Mouse (Mus musculus) CH12.LX (cell line): ENCODE measurements around the gene Uggt2. TPM values are rescaled to one million over a fixed set of nuclear protein-coding genes. Genes with fewer than 3 reads are reported as not detected.

Experiments
- DNase-seq: peaks from one replicate; pipeline ENCODE4 v3.0.0-alpha.2; 2013; ENCODE audit errors: extremely low read depth
- H3K27ac ChIP-seq: 2 replicates; pipeline ENCODE4 v1.5.1; 2012; ENCODE audit warnings: low read depth, mild to moderate bottlenecking, control low read depth, moderate library complexity; ENCODE audit not compliant: insufficient read depth
- H3K27me3 ChIP-seq: replicated peaks from 2 replicates; pipeline ENCODE3; 2012; ENCODE audit warnings: inconsistent platforms
- H3K36me3 ChIP-seq, 2 experiments: replicated peaks in 1 of 2; 2 replicates each; pipeline versions ENCODE3 to v1.6.1; 2012; ENCODE audit warnings: inconsistent platforms in 1 of 2, low read length in 1 of 2, mild to moderate bottlenecking in 1 of 2, mixed read lengths in 1 of 2, moderate library complexity in 1 of 2; ENCODE audit not compliant: control insufficient read depth in 1 of 2, insufficient read depth in 1 of 2
- H3K4me1 ChIP-seq, 2 experiments: 2 replicates each; pipeline ENCODE4 v1.6.1; 2012; ENCODE audit warnings: inconsistent platforms in 1 of 2, moderate library complexity in 1 of 2; ENCODE audit not compliant: insufficient read depth in 2 of 2, control insufficient read depth in 1 of 2
- H3K4me2 ChIP-seq: 2 replicates; pipeline ENCODE4 v1.6.1; 2012; ENCODE audit warnings: low read depth, mild to moderate bottlenecking, control low read depth; ENCODE audit not compliant: poor library complexity, insufficient read depth, severe bottlenecking
- H3K4me3 ChIP-seq, 3 experiments: fragments of 150-350 bp in 1 of 3; sonication (generic) in 1 of 3; replicated peaks in 1 of 3; 2 replicates each; pipeline versions ENCODE3 to v1.5.1; 2011 to 2012; ENCODE audit warnings: low read depth in 2 of 3, low read length in 2 of 3, mild to moderate bottlenecking in 2 of 3, moderate library complexity in 2 of 3, control low read depth in 1 of 3, improper control_type of control experiment in 1 of 3, inconsistent platforms in 1 of 3, mixed read lengths in 1 of 3; ENCODE audit not compliant: poor library complexity in 1 of 3
- H3K79me2 ChIP-seq: replicated peaks from 2 replicates; pipeline ENCODE4 v1.6.1; 2012; ENCODE audit warnings: mild to moderate bottlenecking, moderate library complexity; ENCODE audit not compliant: control insufficient read depth, poor library complexity, insufficient read depth, severe bottlenecking; ENCODE audit errors: extremely low read depth
- H3K9ac ChIP-seq: 2 replicates; pipeline ENCODE4 v1.6.1; 2012; ENCODE audit warnings: low read depth, mild to moderate bottlenecking, control low read depth, moderate library complexity; ENCODE audit not compliant: insufficient read depth
- H3K9me3 ChIP-seq: replicated peaks from 2 replicates; pipeline ENCODE3; 2012; ENCODE audit warnings: low read length, inconsistent platforms, mixed read lengths
- BHLHE40 ChIP-seq: IDR thresholded peaks from 2 replicates; pipeline ENCODE4 v1.6.1; 2011; ENCODE audit warnings: mild to moderate bottlenecking, low read depth, low read length, improper control_type of control experiment
- CHD1 ChIP-seq: IDR thresholded peaks from 2 replicates; pipeline ENCODE4 v1.6.1; 2012; ENCODE audit warnings: low read depth, low read length, improper control_type of control experiment, inconsistent platforms
- CHD2 ChIP-seq: IDR thresholded peaks from 2 replicates; pipeline ENCODE4 v1.6.1; 2011; ENCODE audit warnings: low read length, improper control_type of control experiment
- E2F4 ChIP-seq: IDR thresholded peaks from 2 replicates; pipeline ENCODE4 v1.6.1; 2011; ENCODE audit warnings: low read depth, low read length, improper control_type of control experiment; ENCODE audit not compliant: insufficient replicate concordance
- ELF1 ChIP-seq: IDR thresholded peaks from 2 replicates; pipeline ENCODE4 v1.6.1; 2014; ENCODE audit warnings: low read depth, mild to moderate bottlenecking, inconsistent platforms, low read length, improper control_type of control experiment
- ETS1 ChIP-seq: conservative IDR thresholded peaks from 2 replicates; pipeline ENCODE4 v1.6.1; 2012; ENCODE audit warnings: low read depth, mild to moderate bottlenecking, inconsistent platforms, low read length, improper control_type of control experiment, moderate library complexity
- GABPA ChIP-seq: IDR thresholded peaks from 2 replicates; pipeline ENCODE4 v1.6.1; 2012; ENCODE audit warnings: low read depth, low read length, improper control_type of control experiment, inconsistent platforms; ENCODE audit not compliant: insufficient replicate concordance
- IRF4 ChIP-seq: IDR thresholded peaks from 2 replicates; pipeline ENCODE4 v1.6.1; 2014; ENCODE audit warnings: low read depth, mild to moderate bottlenecking, inconsistent platforms, low read length, improper control_type of control experiment
- JUN ChIP-seq: IDR thresholded peaks from 2 replicates; pipeline ENCODE4 v1.6.1; 2011; ENCODE audit warnings: low read depth, mild to moderate bottlenecking, low read length, improper control_type of control experiment, moderate library complexity; ENCODE audit not compliant: insufficient read depth
- JUND ChIP-seq: conservative IDR thresholded peaks from 2 replicates; pipeline ENCODE4 v1.6.1; 2011; ENCODE audit warnings: low read depth, low read length, improper control_type of control experiment
- MAFK ChIP-seq: IDR thresholded peaks from 2 replicates; pipeline ENCODE4 v1.6.1; 2011; ENCODE audit warnings: low read length, improper control_type of control experiment; ENCODE audit not compliant: insufficient replicate concordance
- MAX ChIP-seq: IDR thresholded peaks from 2 replicates; pipeline ENCODE4 v1.6.1; 2011; ENCODE audit warnings: low read length, improper control_type of control experiment
- MAZ ChIP-seq: IDR thresholded peaks from 2 replicates; pipeline ENCODE4 v1.6.1; 2012; ENCODE audit warnings: low read depth, mild to moderate bottlenecking, inconsistent platforms, low read length, improper control_type of control experiment, moderate library complexity
- MEF2A ChIP-seq: IDR thresholded peaks from 2 replicates; pipeline ENCODE4 v1.6.1; 2014; ENCODE audit warnings: low read depth, mild to moderate bottlenecking, inconsistent platforms, low read length, improper control_type of control experiment, borderline replicate concordance
- MYC ChIP-seq: IDR thresholded peaks from 2 replicates; pipeline ENCODE4 v1.6.1; 2011; ENCODE audit warnings: low read depth, mild to moderate bottlenecking, improper control_type of control experiment, low read length
- NRF1 ChIP-seq: IDR thresholded peaks from 2 replicates; pipeline ENCODE4 v1.6.1; 2014; ENCODE audit warnings: low read depth, mild to moderate bottlenecking, inconsistent platforms, low read length, improper control_type of control experiment, moderate library complexity
- POLR2A ChIP-seq: IDR thresholded peaks from 2 replicates; pipeline ENCODE4 v1.6.1; 2011; ENCODE audit warnings: low read depth, mild to moderate bottlenecking, improper control_type of control experiment, low read length
- POLR2AphosphoS2 ChIP-seq: IDR thresholded peaks from 2 replicates; pipeline ENCODE4 v1.6.1; 2011; ENCODE audit warnings: low read depth, low read length, improper control_type of control experiment
- RAD21 ChIP-seq: IDR thresholded peaks from 2 replicates; pipeline ENCODE4 v1.6.1; 2011; ENCODE audit warnings: low read depth, mild to moderate bottlenecking, low read length, improper control_type of control experiment, moderate library complexity
- RCOR1 ChIP-seq: conservative IDR thresholded peaks from 2 replicates; pipeline ENCODE4 v1.6.1; 2012; ENCODE audit warnings: low read depth, mild to moderate bottlenecking, inconsistent platforms, low read length, improper control_type of control experiment
- SIN3A ChIP-seq: IDR thresholded peaks from 2 replicates; pipeline ENCODE4 v1.6.1; 2012; ENCODE audit warnings: low read length, improper control_type of control experiment, inconsistent platforms
- SMC3 ChIP-seq: IDR thresholded peaks from 2 replicates; pipeline ENCODE4 v1.6.1; 2011; ENCODE audit warnings: low read depth, low read length, improper control_type of control experiment
- TBP ChIP-seq: conservative IDR thresholded peaks from 2 replicates; pipeline ENCODE4 v1.6.1; 2011; ENCODE audit warnings: low read depth, low read length, improper control_type of control experiment
- TCF12 ChIP-seq: IDR thresholded peaks from 2 replicates; pipeline ENCODE4 v1.6.1; 2014; ENCODE audit warnings: low read depth, mild to moderate bottlenecking, inconsistent platforms, low read length, improper control_type of control experiment
- UBTF ChIP-seq: IDR thresholded peaks from 2 replicates; pipeline ENCODE4 v1.6.1; 2012; ENCODE audit warnings: low read depth, mild to moderate bottlenecking, inconsistent platforms, low read length, improper control_type of control experiment, moderate library complexity
- USF1 ChIP-seq: IDR thresholded peaks from 2 replicates; pipeline ENCODE4 v1.6.1; 2014; ENCODE audit warnings: low read depth, mild to moderate bottlenecking, inconsistent platforms, low read length, improper control_type of control experiment
- ZC3H11A ChIP-seq: IDR thresholded peaks from 2 replicates; pipeline ENCODE4 v1.6.1; 2012; ENCODE audit warnings: low read depth, mild to moderate bottlenecking, inconsistent platforms, low read length, improper control_type of control experiment
- ZKSCAN1 ChIP-seq: IDR thresholded peaks from 2 replicates; pipeline ENCODE4 v1.6.1; 2012; ENCODE audit warnings: low read depth, inconsistent platforms, low read length, improper control_type of control experiment, borderline replicate concordance
- ZMIZ1 ChIP-seq: IDR thresholded peaks from 2 replicates; pipeline ENCODE4 v1.6.1; 2012; ENCODE audit warnings: low read depth, mild to moderate bottlenecking, inconsistent platforms, low read length, improper control_type of control experiment
- ZNF384 ChIP-seq: IDR thresholded peaks from 2 replicates; pipeline ENCODE4 v1.6.1; 2012; ENCODE audit warnings: low read depth, low read length, improper control_type of control experiment, inconsistent platforms
- dilution Hi-C: fragments of 300-500 bp; cut with MboI; formaldehyde crosslinking; loops from 2 replicates; pipeline ENCODE4 v1.14.3; 2020; ENCODE audit warnings: low sequenced_read_pairs; ENCODE audit not compliant: extremely low pct_unique_long_range_greater_than_20kb, extremely low pct_ligation_motif_present
- in situ Hi-C: fragments of 300-500 bp; cut with MboI; formaldehyde crosslinking; loops from 3 replicates; pipeline ENCODE4 v1.14.3; 2019; ENCODE audit warnings: low sequenced_read_pairs, low pct_ligation_motif_present, low pct_unique_long_range_greater_than_20kb, mixed read lengths
- polyA plus RNA-seq: library from polyadenylated mRNA; unstranded; fragments of >175 nt; gene quantifications from 2 replicates; pipeline ENCODE4 v1.2.1, GENCODE M21; 2012; ENCODE audit warnings: low read depth; ENCODE audit not compliant: insufficient read length
- total RNA-seq, 2 experiments: library from RNA; depleted of rRNA; stranded (reverse); fragments of 300-350 nt in 1 of 2; fragments of >200 nt in 1 of 2; gene quantifications; 2 replicates each; pipeline ENCODE4 v1.2.3; 2012 to 2014

Gene Uggt2
- total and polyA plus RNA-seq, 3 experiments: 0.42 to 1.2 (median 1.0) TPM

GRCm38 (mm10) chr14:119037755-119038154, 61.5 kb downstream of the Uggt2 start:
- H3K36me3 ChIP-seq: no peaks in the 10 kb centered on the region
- H3K9ac ChIP-seq: no peak overlapping the region
- no peak overlapping the region for H3K27ac ChIP-seq
- in situ Hi-C loops (no loop called here), dilution Hi-C loops (no loop called here)
- no peak overlapping the region for H3K4me3 ChIP-seq
- H3K4me2 ChIP-seq: no peak overlapping the region
- no peaks in the 10 kb centered on the region for H3K4me1 ChIP-seq
- no peaks in the 10 kb centered on the region for H3K9me3 ChIP-seq
- no peak for DNase-seq
- no peak for TF ChIP-seq CHD2
- TF ChIP-seq TBP: no peak
- no peak for TF ChIP-seq MAX
- TF ChIP-seq MAFK: no peak
- no peak for TF ChIP-seq ETS1
- TF ChIP-seq RAD21: no peak
- no peak for TF ChIP-seq CHD1
- TF ChIP-seq E2F4: no peak
- no peak for TF ChIP-seq ZKSCAN1
- no peak for TF ChIP-seq USF1
- no peak for TF ChIP-seq ELF1
- TF ChIP-seq ZNF384: no peak
- no peak for TF ChIP-seq POLR2A
- TF ChIP-seq MAZ: no peak
- TF ChIP-seq NRF1: no peak
- TF ChIP-seq GABPA: no peak
- TF ChIP-seq UBTF: no peak
- no peak for TF ChIP-seq BHLHE40
- no peak for TF ChIP-seq SIN3A
- H3K79me2 ChIP-seq: no peaks in the 10 kb centered on the region
- H3K27me3 ChIP-seq: no peaks in the 10 kb centered on the region

- in situ Hi-C loops: no loop called here
- Histone ChIP-seq H3K36me3 (no peaks in the 10 kb centered on the region), H3K9ac (no peak overlapping the region)
These were observed 62.0 kb downstream of the Uggt2 start for GRCm38 (mm10) chr14:119037076-119037683.

More at GRCm38 (mm10) chr14:119037076-119037683, 62.0 kb downstream of the Uggt2 start:
- Histone ChIP-seq H3K4me3 (no peak overlapping the region), H3K4me2 (no peak overlapping the region), H3K9me3 (no peaks in the 10 kb centered on the region), H3K4me1 (no peaks in the 10 kb centered on the region), H3K79me2 (no peaks in the 10 kb centered on the region), H3K27me3 (no peaks in the 10 kb centered on the region), H3K27ac (no peak overlapping the region)
- no peak for DNase-seq
- TF ChIP-seq ETS1 (no peak), MYC (no peak), USF1 (no peak), SMC3 (no peak), CHD1 (no peak), MAZ (no peak), ZKSCAN1 (no peak), RAD21 (no peak), MEF2A (no peak), IRF4 (no peak), E2F4 (no peak), JUND (no peak), ZC3H11A (no peak), JUN (no peak), POLR2AphosphoS2 (no peak), TCF12 (no peak), ZMIZ1 (no peak), RCOR1 (no peak), SIN3A (no peak)
- dilution Hi-C loops: no loop called here
